Mouse (Mus musculus) midbrain, postnatal 0 days (tissue): ENCODE results near the gene Fam198b. TPM values are rescaled to one million over a fixed set of nuclear protein-coding genes. Genes with fewer than 3 reads are reported as not detected.

Source experiments
- ATAC-seq: fragments of 200-750 bp; cut with Nextera tagmentation; 2 replicates; pipeline ENCODE4 v1.8.0; 2017; ENCODE audit warnings: moderate number of reproducible peaks, mild to moderate bottlenecking, moderate TSS enrichment, moderate library complexity; ENCODE audit not compliant: low FRiP score
- DNase-seq: peaks from one replicate; pipeline ENCODE4 v3.0.0-alpha.2; 2015; ENCODE audit warnings: low spot score
- H3K27ac ChIP-seq: fragments of 300-500 bp; sonication (generic); 2 replicates; pipeline ENCODE4 v1.5.1; 2014; ENCODE audit warnings: low read depth, mild to moderate bottlenecking, low read length, mixed read lengths
- H3K27me3 ChIP-seq: fragments of 300-500 bp; sonication (generic); 2 replicates; pipeline ENCODE4 v1.6.1; 2014; ENCODE audit warnings: low read length, control low read depth, mixed read lengths; ENCODE audit not compliant: insufficient read depth
- H3K36me3 ChIP-seq: fragments of 300-500 bp; sonication (generic); 2 replicates; pipeline ENCODE4 v1.6.1; 2014; ENCODE audit warnings: low read length, control low read depth, mixed read lengths; ENCODE audit not compliant: insufficient read depth
- H3K4me1 ChIP-seq: fragments of 300-500 bp; sonication (generic); 2 replicates; pipeline ENCODE4 v1.6.1; 2014; ENCODE audit warnings: mild to moderate bottlenecking, control low read depth, antibody characterized with exemption, low read length, mixed read lengths; ENCODE audit not compliant: insufficient read depth
- H3K4me2 ChIP-seq: fragments of 300-500 bp; sonication (generic); 2 replicates; pipeline ENCODE4 v1.6.1; 2014; ENCODE audit warnings: low read depth, mild to moderate bottlenecking, low read length, mixed read lengths; ENCODE audit not compliant: poor library complexity, severe bottlenecking
- H3K4me3 ChIP-seq: fragments of 300-500 bp; sonication (generic); 2 replicates; pipeline ENCODE4 v1.5.1; 2014; ENCODE audit warnings: low read depth, mild to moderate bottlenecking, low read length, moderate library complexity
- H3K9ac ChIP-seq: fragments of 300-500 bp; sonication (generic); replicated peaks from 2 replicates; pipeline ENCODE4 v1.6.1; 2014; ENCODE audit warnings: mild to moderate bottlenecking, low read length, moderate library complexity, mixed read lengths; ENCODE audit not compliant: poor library complexity, severe bottlenecking
- H3K9me3 ChIP-seq: fragments of 300-500 bp; sonication (generic); 2 replicates; pipeline ENCODE4 v1.6.1; 2016; ENCODE audit warnings: low read length, control low read depth
- CTCF ChIP-seq: IDR thresholded peaks from 2 replicates; pipeline ENCODE4 v1.5.1; 2016; ENCODE audit warnings: antibody characterized with exemption, mild to moderate bottlenecking
- WGBS: fragments of 180-500 bp; shearing (Covaris S2); extraction: QIAGEN DNeasy Blood & Tissue Kit; methylation state at CpG from one replicate; pipeline ENCODE4 v1.1.7; 2014; 5-methylcytosine and 5-hydroxymethylcytosine counted together
- polyA plus RNA-seq: library from polyadenylated mRNA; unstranded; fragments of >200 nt; fragmentation: Nextera tagmentation; extraction: Ambion mirVana; gene quantifications from 2 replicates; pipeline ENCODE4 v1.2.1, GENCODE M21; 2015
- total RNA-seq: library from RNA; depleted of rRNA; stranded (reverse); fragments of >200 nt; gene quantifications from 2 replicates; pipeline ENCODE4 v1.2.3, GENCODE M21; 2014

Gene Fam198b
- total and polyA plus RNA-seq, 2 experiments from 2014 or later: 0.65 to 1.3 TPM

- DNase-seq (no peak), ATAC-seq (no peak)
- Histone ChIP-seq H3K27ac (no peak overlapping the region), H3K9ac (no peak overlapping the region), H3K4me1 (no peaks in the 10 kb centered on the region), H3K36me3 (no peaks in the 10 kb centered on the region), H3K4me2 (no peak overlapping the region), H3K27me3 (no peaks in the 10 kb centered on the region), H3K9me3 (no peaks in the 10 kb centered on the region), H3K4me3 (no peak overlapping the region)
- 83% methylated on average over 2 of the region's 2 CpGs for WGBS
- TF ChIP-seq CTCF: no peak
Observed at GRCm38 (mm10) chr3:79970070-79970469, 85.7 kb downstream of the Fam198b start.

- no peak overlapping the region for H3K4me3 ChIP-seq
- no peak for TF ChIP-seq CTCF
- H3K9me3 ChIP-seq: no peaks in the 10 kb centered on the region
- H3K4me2 ChIP-seq: no peak overlapping the region
- no peaks in the 10 kb centered on the region for H3K4me1 ChIP-seq
- H3K9ac ChIP-seq: no peak overlapping the region
- H3K36me3 ChIP-seq: no peaks in the 10 kb centered on the region
- no peak overlapping the region for H3K27ac ChIP-seq
- H3K27me3 ChIP-seq: no peaks in the 10 kb centered on the region
- ATAC-seq: no peak
- no peak for DNase-seq
- WGBS: 84% methylated on average over 2 of the region's 2 CpGs
Observed at GRCm38 (mm10) chr3:79970498-79970897, 86.2 kb downstream of the Fam198b start.

- no peak for TF ChIP-seq CTCF
- DNase-seq (no peak), ATAC-seq (no peak)
- Histone ChIP-seq H3K9me3 (no peaks in the 10 kb centered on the region), H3K27ac (no peak overlapping the region), H3K4me1 (no peaks in the 10 kb centered on the region), H3K4me3 (no peak overlapping the region), H3K4me2 (no peak overlapping the region), H3K9ac (no peak overlapping the region), H3K27me3 (no peaks in the 10 kb centered on the region), H3K36me3 (no peaks in the 10 kb centered on the region)
- 75% methylated on average over 7 of the region's 7 CpGs for WGBS
Observed at GRCm38 (mm10) chr3:79971542-79971941, 87.2 kb downstream of the Fam198b start.

- Histone ChIP-seq H3K36me3 (no peaks in the 10 kb centered on the region), H3K4me1 (no peaks in the 10 kb centered on the region), H3K4me3 (no peak overlapping the region), H3K9ac (no peak overlapping the region), H3K27me3 (no peaks in the 10 kb centered on the region), H3K9me3 (no peaks in the 10 kb centered on the region), H3K4me2 (no peak overlapping the region), H3K27ac (no peak overlapping the region)
- 73% methylated on average over 3 of the region's 3 CpGs for WGBS
- ATAC-seq: no peak
- TF ChIP-seq CTCF: no peak
- no peak for DNase-seq
Observed at GRCm38 (mm10) chr3:79976786-79977185, 92.5 kb downstream of the Fam198b start.

- WGBS: 82% methylated on average over 11 of the region's 11 CpGs
- Histone ChIP-seq H3K4me1 (no peaks in the 10 kb centered on the region), H3K4me2 (no peak overlapping the region), H3K36me3 (no peaks in the 10 kb centered on the region), H3K27me3 (no peaks in the 10 kb centered on the region), H3K4me3 (no peak overlapping the region), H3K27ac (no peak overlapping the region), H3K9ac (no peak overlapping the region), H3K9me3 (no peaks in the 10 kb centered on the region)
- no peak for ATAC-seq
- no peak for DNase-seq
- no peak for TF ChIP-seq CTCF
Observed at GRCm38 (mm10) chr3:79977656-79978450, 93.5 kb downstream of the Fam198b start.

- ATAC-seq: no peak
Observed at GRCm38 (mm10) chr3:79980714-79981113, 96.4 kb downstream of the Fam198b start.

More at GRCm38 (mm10) chr3:79980714-79981113, 96.4 kb downstream of the Fam198b start:
- Histone ChIP-seq H3K27ac (no peak overlapping the region), H3K36me3 (no peaks in the 10 kb centered on the region), H3K9me3 (no peaks in the 10 kb centered on the region), H3K4me1 (no peaks in the 10 kb centered on the region), H3K4me3 (no peak overlapping the region), H3K9ac (no peak overlapping the region), H3K27me3 (no peaks in the 10 kb centered on the region), H3K4me2 (no peak overlapping the region)
- WGBS: 88% methylated on average over 1 of the region's 1 CpGs
- no peak for DNase-seq
- TF ChIP-seq CTCF: no peak
